Mouse (Mus musculus): ENCODE measurements at regions not wholly inside any gene's neighbourhood (a gene's known extent, or its start where the extent isn't known, plus 50 kb on each side); places are given as distances from the start of the nearest gene placed in this dataset.

DNA sequence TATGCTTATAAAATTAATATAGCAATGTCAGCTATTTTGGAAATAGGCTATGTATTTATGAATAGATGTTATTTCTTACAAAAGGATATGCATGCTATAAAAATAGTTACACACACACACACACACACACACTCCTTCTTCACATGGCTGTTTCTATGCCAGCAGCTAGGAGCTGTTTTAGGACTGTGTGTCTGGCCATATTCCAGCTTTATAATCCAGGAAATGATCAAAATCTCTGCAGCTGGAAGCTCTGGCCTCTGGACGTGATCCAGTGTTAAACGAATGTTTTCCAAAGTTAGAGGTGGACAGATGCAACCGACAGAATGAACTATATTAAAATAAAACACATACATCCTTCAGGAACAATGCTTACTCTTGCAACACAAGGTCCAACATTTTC lies 125.9 kb upstream of the Rxylt1 start:
- Histone ChIP-seq H3K4me2 (ENCODE audit: insufficient read depth, low read depth, poor library complexity, severe bottlenecking) (no peak overlapping the region), H3K9ac (ENCODE audit: insufficient read depth, low read depth) (no peak overlapping the region), H3K27me3 (replicated peaks) (no peaks in the 10 kb centered on the region), H3K4me1 (ENCODE audit: control insufficient read depth in 1 of 2, insufficient read depth in 2 of 2) (no peaks in the 10 kb centered on the region), H3K79me2 (replicated peaks; ENCODE audit: control insufficient read depth, extremely low read depth, insufficient read depth, poor library complexity, severe bottlenecking) (no peaks in the 10 kb centered on the region), H3K9me3 (replicated peaks; ENCODE audit: low read length) (no peaks in the 10 kb centered on the region), H3K27ac (ENCODE audit: insufficient read depth, low read depth) (no peak overlapping the region), H3K36me3 (replicated peaks in 1 of 2; ENCODE audit: control insufficient read depth in 1 of 2, insufficient read depth in 1 of 2, low read length in 1 of 2) (no peaks in the 10 kb centered on the region), H3K4me3 (replicated peaks in 1 of 3; ENCODE audit: low read depth in 2 of 3, low read length in 2 of 3, poor library complexity in 1 of 3) (no peak overlapping the region)
- DNase-seq (ENCODE audit: extremely low read depth) = no peak
- TF ChIP-seq MEF2A (IDR thresholded peaks at IDR 0.05; ENCODE audit: borderline replicate concordance, low read depth, low read length) = no peak
- TF ChIP-seq ZC3H11A (IDR thresholded peaks at IDR 0.05; ENCODE audit: low read depth, low read length) = no peak
- no peak for TF ChIP-seq USF1 (IDR thresholded peaks at IDR 0.05; ENCODE audit: low read depth, low read length)
- no peak for TF ChIP-seq CHD2 (IDR thresholded peaks at IDR 0.05; ENCODE audit: low read length)
- no peak for TF ChIP-seq MXI1 (IDR thresholded peaks at IDR 0.05; ENCODE audit: low read depth, low read length)
- no peak for TF ChIP-seq MAFK (IDR thresholded peaks at IDR 0.05; ENCODE audit: insufficient replicate concordance, low read length)
- no peak for TF ChIP-seq NRF1 (IDR thresholded peaks at IDR 0.05; ENCODE audit: low read depth, low read length)
- no peak for TF ChIP-seq CTCF (conservative IDR thresholded peaks at IDR 0.05 in 1 of 2, IDR thresholded peaks at IDR 0.05 in 1 of 2; ENCODE audit: low read depth in 2 of 2, low read length in 2 of 2)
- TF ChIP-seq PAX5 (IDR thresholded peaks at IDR 0.05; ENCODE audit: low read length) = no peak
- no peak for TF ChIP-seq KAT2A (IDR thresholded peaks at IDR 0.05; ENCODE audit: insufficient replicate concordance, low read length)
- no peak for TF ChIP-seq ETS1 (conservative IDR thresholded peaks at IDR 0.05; ENCODE audit: low read depth, low read length)
- no peak for TF ChIP-seq JUN (IDR thresholded peaks at IDR 0.05; ENCODE audit: insufficient read depth, low read depth, low read length)
- TF ChIP-seq SMC3 (IDR thresholded peaks at IDR 0.05; ENCODE audit: low read depth, low read length) = no peak
- no peak for TF ChIP-seq EP300 (IDR thresholded peaks at IDR 0.05; ENCODE audit: low read length)
- no peak for TF ChIP-seq CHD1 (IDR thresholded peaks at IDR 0.05; ENCODE audit: low read depth, low read length)
- TF ChIP-seq TCF12 (IDR thresholded peaks at IDR 0.05; ENCODE audit: low read depth, low read length) = no peak
- no peak for TF ChIP-seq SIN3A (IDR thresholded peaks at IDR 0.05; ENCODE audit: low read length)
- in situ Hi-C loops (cut with MboI; ENCODE audit: low pct_ligation_motif_present, low pct_unique_long_range_greater_than_20kb, low sequenced_read_pairs) (no loop called here), dilution Hi-C loops (cut with MboI; ENCODE audit: extremely low pct_ligation_motif_present, extremely low pct_unique_long_range_greater_than_20kb, low sequenced_read_pairs) (no loop called here)

DNA sequence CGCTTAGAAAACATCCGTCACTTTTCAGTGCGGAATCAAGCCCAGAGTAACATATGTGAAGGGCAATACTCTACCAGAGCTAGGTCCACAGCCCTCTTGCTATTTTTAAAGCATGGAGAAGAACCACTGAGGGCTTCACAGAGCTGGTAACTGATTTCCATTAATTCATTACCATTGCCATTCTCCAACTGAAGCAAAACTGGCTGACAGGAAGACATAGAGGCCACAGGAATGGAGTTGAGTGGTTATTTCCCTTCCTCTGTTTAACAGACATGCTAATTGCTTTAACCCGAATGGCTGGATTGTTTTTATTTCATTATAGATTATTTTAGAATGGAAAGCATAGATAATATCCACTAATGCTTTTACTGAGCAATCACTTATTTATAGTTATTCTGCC lies 120.4 kb upstream of the Rxylt1 start:
- H3K27me3 ChIP-seq (replicated peaks) = no peaks in the 10 kb centered on the region
- no peak overlapping the region for H3K27ac ChIP-seq (ENCODE audit: insufficient read depth, low read depth)
- H3K36me3 ChIP-seq (replicated peaks in 1 of 2; ENCODE audit: control insufficient read depth in 1 of 2, insufficient read depth in 1 of 2, low read length in 1 of 2) = no peaks in the 10 kb centered on the region
- TF ChIP-seq NRF1 (IDR thresholded peaks at IDR 0.05; ENCODE audit: low read depth, low read length) (no peak), EP300 (IDR thresholded peaks at IDR 0.05; ENCODE audit: low read length) (no peak), CHD1 (IDR thresholded peaks at IDR 0.05; ENCODE audit: low read depth, low read length) (no peak), ZNF384 (IDR thresholded peaks at IDR 0.05; ENCODE audit: low read depth, low read length) (no peak), TBP (conservative IDR thresholded peaks at IDR 0.05; ENCODE audit: low read depth, low read length) (no peak), NELFE (IDR thresholded peaks at IDR 0.05; ENCODE audit: low read depth, low read length) (no peak), MAX (IDR thresholded peaks at IDR 0.05; ENCODE audit: low read length) (no peak), HCFC1 (IDR thresholded peaks at IDR 0.05; ENCODE audit: low read depth, low read length) (no peak), USF2 (conservative IDR thresholded peaks at IDR 0.05; ENCODE audit: low read depth, low read length) (no peak), PAX5 (IDR thresholded peaks at IDR 0.05; ENCODE audit: low read length) (no peak)
- H3K4me1 ChIP-seq (ENCODE audit: control insufficient read depth in 1 of 2, insufficient read depth in 2 of 2) = no peaks in the 10 kb centered on the region
- DNase-seq (ENCODE audit: extremely low read depth) = no peak
- dilution Hi-C loops (cut with MboI; ENCODE audit: extremely low pct_ligation_motif_present, extremely low pct_unique_long_range_greater_than_20kb, low sequenced_read_pairs) = no loop called here
- no peak overlapping the region for H3K9ac ChIP-seq (ENCODE audit: insufficient read depth, low read depth)
- no peak overlapping the region for H3K4me3 ChIP-seq (replicated peaks in 1 of 3; ENCODE audit: low read depth in 2 of 3, low read length in 2 of 3, poor library complexity in 1 of 3)
- H3K79me2 ChIP-seq (replicated peaks; ENCODE audit: control insufficient read depth, extremely low read depth, insufficient read depth, poor library complexity, severe bottlenecking) = no peaks in the 10 kb centered on the region
- in situ Hi-C loops (cut with MboI; ENCODE audit: low pct_ligation_motif_present, low pct_unique_long_range_greater_than_20kb, low sequenced_read_pairs) = no loop called here
- no peaks in the 10 kb centered on the region for H3K9me3 ChIP-seq (replicated peaks; ENCODE audit: low read length)
- H3K4me2 ChIP-seq (ENCODE audit: insufficient read depth, low read depth, poor library complexity, severe bottlenecking) = no peak overlapping the region
